Mouse (Mus musculus) liver, adult (tissue): ENCODE results near the gene Rbp7.

Experiments
- GATA4 ChIP-seq: IDR thresholded peaks from 2 replicates; pipeline ENCODE4 v1.6.1; 2014; ENCODE audit warnings: mild to moderate bottlenecking, low read length; ENCODE audit not compliant: insufficient replicate concordance

Rbp7 gene

GRCm38 (mm10) chr4:149454879-149455278 lies at the start of gene Rbp7:
Gene Rbp7 (minus strand): TSS chr4:149454978.
- no peak for TF ChIP-seq GATA4

GRCm38 (mm10) chr4:149504363-149504762 lies 49.6 kb upstream of the Rbp7 start:
- no peak for TF ChIP-seq GATA4

- TF ChIP-seq GATA4, result no peak
Measured at GRCm38 (mm10) chr4:149499790-149500189, 45.0 kb upstream of the Rbp7 start.

GRCm38 (mm10) chr4:149498901-149499300 lies 44.1 kb upstream of the Rbp7 start:
- no peak for TF ChIP-seq GATA4

- no peak for TF ChIP-seq GATA4
Measured at GRCm38 (mm10) chr4:149496612-149497011, 41.8 kb upstream of the Rbp7 start.

GRCm38 (mm10) chr4:149491151-149491550 lies 36.4 kb upstream of the Rbp7 start:
- TF ChIP-seq GATA4, result no peak

GRCm38 (mm10) chr4:149489415-149490240 lies 34.9 kb upstream of the Rbp7 start:
- no peak for TF ChIP-seq GATA4

GRCm38 (mm10) chr4:149487729-149488128 lies 33.0 kb upstream of the Rbp7 start:
- TF ChIP-seq GATA4, result no peak

GRCm38 (mm10) chr4:149485825-149486206 lies 31.0 kb upstream of the Rbp7 start:
- no peak for TF ChIP-seq GATA4

- no peak; the same call in 1 of the 2 replicates for TF ChIP-seq GATA4
Measured at GRCm38 (mm10) chr4:149485053-149485824, 30.5 kb upstream of the Rbp7 start, which contains the start of the genes Nmnat1 and Lzic. Gene Nmnat1 (minus strand): TSS chr4:149485202. Gene Lzic (plus strand): TSS chr4:149485229.

GRCm38 (mm10) chr4:149484566-149484965 lies 29.8 kb upstream of the Rbp7 start:
- no peak for TF ChIP-seq GATA4

- no peak for TF ChIP-seq GATA4
Measured at GRCm38 (mm10) chr4:149477078-149477477, 22.3 kb upstream of the Rbp7 start, which contains the start of gene Tmem274. Gene Tmem274 (plus strand): TSS chr4:149477378.

- no peak for TF ChIP-seq GATA4
Measured at GRCm38 (mm10) chr4:149475096-149475495, 20.3 kb upstream of the Rbp7 start.

- TF ChIP-seq GATA4, result no peak
Measured at GRCm38 (mm10) chr4:149469557-149469956, 14.8 kb upstream of the Rbp7 start.

- TF ChIP-seq GATA4, result no peak
Measured at GRCm38 (mm10) chr4:149463435-149463950, 8.7 kb upstream of the Rbp7 start.
